Mouse (Mus musculus) heart, adult 18-20 months (tissue): Measurements from ENCODE around the gene Pak3. TPM values are rescaled to one million over a fixed set of nuclear protein-coding genes. Genes with fewer than 3 reads are reported as not detected.

Experiments
- DNase-seq, 2 experiments: peaks; one replicate each; pipeline ENCODE4 v3.0.0; 2021 to 2022; ENCODE audit warnings: mixed read lengths in 1 of 2
- microRNA-seq, 2 experiments: library from miRNA; unstranded; fragments of <30 nt; microRNA quantifications; one replicate each; pipeline ENCODE4 v1.2.0; 2022
- total RNA-seq, 2 experiments: library from RNA; stranded (reverse); gene quantifications; 2 replicates each; pipeline ENCODE4 v1.2.3; 2021

Pak3 gene
- total RNA-seq, 2 experiments from 2014 or later: 0.35 to 0.51 TPM

- peak in 1 of 2 experiments; percentile 1 for DNase-seq
Measured at GRCm38 (mm10) chrX:143664221-143665150, 146.1 kb downstream of the Pak3 start.

- DNase-seq: no peak
Measured at GRCm38 (mm10) chrX:143665771-143666170, 147.4 kb downstream of the Pak3 start.

GRCm38 (mm10) chrX:143666991-143667390 lies 148.6 kb downstream of the Pak3 start:
- no peak for DNase-seq

GRCm38 (mm10) chrX:143668242-143668641 lies 149.9 kb downstream of the Pak3 start:
- DNase-seq: peak in 1 of 2 experiments; percentile 43

- no peak for DNase-seq
Measured at GRCm38 (mm10) chrX:143678566-143678965, 160.2 kb downstream of the Pak3 start.

- DNase-seq: no peak
Measured at GRCm38 (mm10) chrX:143722250-143722649, 203.9 kb downstream of the Pak3 start.

GRCm38 (mm10) chrX:143725411-143725810 lies 207.0 kb downstream of the Pak3 start:
- DNase-seq: no peak

GRCm38 (mm10) chrX:143736035-143736434 lies 217.6 kb downstream of the Pak3 start:
- DNase-seq: peak in 1 of 2 experiments; percentile 1

- peak; percentile 0 to 18 for DNase-seq
Measured at GRCm38 (mm10) chrX:143739171-143739570, 220.8 kb downstream of the Pak3 start.

GRCm38 (mm10) chrX:143762556-143762955 lies 244.2 kb downstream of the Pak3 start:
- no peak for DNase-seq

- DNase-seq: peak in 1 of 2 experiments; percentile 1
Measured at GRCm38 (mm10) chrX:143815948-143816347, 297.6 kb downstream of the Pak3 start.

GRCm38 (mm10) chrX:143818961-143819360 lies 300.6 kb downstream of the Pak3 start:
- DNase-seq: no peak

GRCm38 (mm10) chrX:143826521-143826920 lies 308.1 kb downstream of the Pak3 start:
- DNase-seq: no peak

GRCm38 (mm10) chrX:143827212-143827611 lies 308.8 kb downstream of the Pak3 start, which contains the start of gene Capn6:
TSS of gene Capn6 (minus strand) at chrX:143827414.
- DNase-seq: peak; percentile 9 to 17

- no peak for DNase-seq
Measured at GRCm38 (mm10) chrX:143846637-143847036, 328.2 kb downstream of the Pak3 start.

Small RNA genes lying within 50 kb of the gene (microRNA-seq; reads per million reads assigned to microRNA genes)
- 0 reads per million in 2 experiments for gene Gm47298

Other genes with a start within 250 kb of the Pak3 start
- 1 to 10 TPM; 1.7 to 3.4 TPM for gene Chrdl1, start 124.3 kb upstream of the Pak3 start, total RNA-seq